ENCODE assay signal across 17 mouse cellular contexts in genomic region chr13:108766020-108766727, GRCm38 (mm10).
DNase-seq lines count a peak whose midpoint lies in the region; ATAC-seq lines count a peak whose summit lies in the region.
"Had no signal": no experiment of that assay in that cellular context is flagged by ENCODE, and none has a peak within 500 bp of the region (broad histone marks: within the 10 kb centered on the region; RNA-seq: fewer than 3 reads in every experiment).

No protein-coding gene starts in this region.

- 58% methylated on average over 11 of the region's 11 CpGs for WGBS in midbrain, embryonic 13.5 days
- 64% methylated on average over 11 of the region's 11 CpGs for WGBS in midbrain, embryonic 11.5 days
- WGBS in forebrain, embryonic 13.5 days = 70% methylated on average over 11 of the region's 11 CpGs

- no peak for DNase-seq in frontal cortex, postnatal 14 days (ENCODE audit: low spot score in 2 of 2)
- DNase-seq in midbrain, embryonic 11.5 days (ENCODE audit: low spot score, missing footprints) = no peak
- peak; percentile 7 for DNase-seq in lung, postnatal 10 days
- DNase-seq in cerebellum, adult 8-10 months = no peak
- DNase-seq: cerebellum, adult 9-11 months; forebrain, postnatal 0 days; retina, postnatal 1 day had no signal

- H3K36me3 ChIP-seq in midbrain, embryonic 13.5 days = no peaks in the 10 kb centered on the region
- no peaks in the 10 kb centered on the region for H3K36me3 ChIP-seq in midbrain, embryonic 11.5 days (ENCODE audit: control insufficient read depth, insufficient read depth, low read length)
- H3K36me3 ChIP-seq in forebrain, embryonic 13.5 days (ENCODE audit: poor library complexity, severe bottlenecking) = no peaks in the 10 kb centered on the region
- H3K36me3 ChIP-seq: heart, embryonic 15.5 days; hindbrain, embryonic 12.5 days; intestine, embryonic 15.5 days; kidney, embryonic 15.5 days had no signal

- no peaks in the 10 kb centered on the region for H3K4me1 ChIP-seq in midbrain, embryonic 13.5 days (replicated peaks)
- H3K4me1 ChIP-seq in midbrain, embryonic 11.5 days (ENCODE audit: control insufficient read depth, insufficient read depth, low read length) = no peaks in the 10 kb centered on the region
- H3K4me1 ChIP-seq in forebrain, embryonic 13.5 days = no peaks in the 10 kb centered on the region
- H3K4me1 ChIP-seq: heart, embryonic 15.5 days; hindbrain, embryonic 12.5 days; intestine, embryonic 15.5 days; kidney, embryonic 15.5 days had no signal

- no peaks in the 10 kb centered on the region for H3K9me3 ChIP-seq in midbrain, embryonic 13.5 days
- no peaks in the 10 kb centered on the region for H3K9me3 ChIP-seq in midbrain, embryonic 11.5 days (ENCODE audit: control insufficient read depth, low read length)
- H3K9me3 ChIP-seq in forebrain, embryonic 13.5 days (replicated peaks) = no peaks in the 10 kb centered on the region
- H3K9me3 ChIP-seq: heart, embryonic 15.5 days; hindbrain, embryonic 12.5 days; intestine, embryonic 15.5 days; kidney, embryonic 15.5 days had no signal

- no peaks in the 10 kb centered on the region for H3K27me3 ChIP-seq in midbrain, embryonic 13.5 days
- no peaks in the 10 kb centered on the region for H3K27me3 ChIP-seq in midbrain, embryonic 11.5 days (ENCODE audit: control insufficient read depth, insufficient read depth, low read length)
- H3K27me3 ChIP-seq in forebrain, embryonic 13.5 days = no peaks in the 10 kb centered on the region
- H3K27me3 ChIP-seq: heart, embryonic 15.5 days; hindbrain, embryonic 12.5 days; intestine, embryonic 15.5 days; kidney, embryonic 15.5 days had no signal

- ATAC-seq in frontal cortex, adult (ENCODE audit: low TSS enrichment) = peak; percentile 72
- ATAC-seq in midbrain, embryonic 13.5 days = 0 out of 2 replicates have a peak, but pooled peaks have one; percentile 40
- ATAC-seq in midbrain, embryonic 11.5 days (ENCODE audit: low FRiP score) = no peak
- ATAC-seq in forebrain, embryonic 13.5 days = no peak
- ATAC-seq in cerebellum, adult (ENCODE audit: insufficient number of reproducible peaks, low FRiP score, low TSS enrichment) = no peak
- ATAC-seq: forebrain, postnatal 0 days; intestine, embryonic 15.5 days had no signal

- H3K4me3 ChIP-seq in midbrain, embryonic 13.5 days (replicated peaks) = no peak overlapping the region
- no peak overlapping the region for H3K4me3 ChIP-seq in midbrain, embryonic 11.5 days (ENCODE audit: low read depth, low read length)
- H3K4me3 ChIP-seq in forebrain, embryonic 13.5 days = no peak overlapping the region
- H3K4me3 ChIP-seq: erythroblast, embryonic 14.5 days; heart, embryonic 15.5 days; hindbrain, embryonic 12.5 days; intestine, embryonic 15.5 days; kidney, embryonic 15.5 days; myocyte had no signal

- H3K9ac ChIP-seq in midbrain, embryonic 13.5 days (replicated peaks) = no peak overlapping the region
- H3K9ac ChIP-seq in midbrain, embryonic 11.5 days (ENCODE audit: low read length) = no peak overlapping the region
- no peak overlapping the region for H3K9ac ChIP-seq in forebrain, embryonic 13.5 days
- H3K9ac ChIP-seq: forebrain, postnatal 0 days; heart, embryonic 15.5 days; hindbrain, embryonic 12.5 days; intestine, embryonic 15.5 days; kidney, embryonic 15.5 days had no signal

- H3K4me2 ChIP-seq in midbrain, embryonic 13.5 days (replicated peaks) = no peak overlapping the region
- H3K4me2 ChIP-seq in midbrain, embryonic 11.5 days = no peak overlapping the region
- no peak overlapping the region for H3K4me2 ChIP-seq in forebrain, embryonic 13.5 days
- H3K4me2 ChIP-seq: heart, embryonic 15.5 days; hindbrain, embryonic 12.5 days; intestine, embryonic 15.5 days; kidney, embryonic 15.5 days had no signal

- H3K27ac ChIP-seq in midbrain, embryonic 13.5 days = no peak overlapping the region
- H3K27ac ChIP-seq in midbrain, embryonic 11.5 days (ENCODE audit: low read depth, low read length) = no peak overlapping the region
- H3K27ac ChIP-seq in forebrain, embryonic 13.5 days = no peak overlapping the region
- H3K27ac ChIP-seq: heart, embryonic 15.5 days; hindbrain, embryonic 12.5 days; intestine, embryonic 15.5 days; kidney, embryonic 15.5 days had no signal

Comparison
In these comparisons a context has a peak if more than half of its experiments do, and no peak if none do; other contexts are left out.
1. ATAC-seq: peak in frontal cortex, adult (single experiment) and midbrain, embryonic 13.5 days (single experiment); none in midbrain, embryonic 11.5 days (single experiment), forebrain, embryonic 13.5 days (single experiment) and cerebellum, adult (single experiment).